Mouse (Mus musculus) skeletal muscle tissue, adult 2 months (tissue): ENCODE data around the gene Eif4e2.
A peak's percentile ranks its signal among the peaks of the same experiment; 100 is the strongest.

Experiments
- DNase-seq: peaks from one replicate; pipeline ENCODE4 v3.0.0-alpha.2; 2012; ENCODE audit warnings: low read depth, low spot score

Eif4e2 gene

DNA sequence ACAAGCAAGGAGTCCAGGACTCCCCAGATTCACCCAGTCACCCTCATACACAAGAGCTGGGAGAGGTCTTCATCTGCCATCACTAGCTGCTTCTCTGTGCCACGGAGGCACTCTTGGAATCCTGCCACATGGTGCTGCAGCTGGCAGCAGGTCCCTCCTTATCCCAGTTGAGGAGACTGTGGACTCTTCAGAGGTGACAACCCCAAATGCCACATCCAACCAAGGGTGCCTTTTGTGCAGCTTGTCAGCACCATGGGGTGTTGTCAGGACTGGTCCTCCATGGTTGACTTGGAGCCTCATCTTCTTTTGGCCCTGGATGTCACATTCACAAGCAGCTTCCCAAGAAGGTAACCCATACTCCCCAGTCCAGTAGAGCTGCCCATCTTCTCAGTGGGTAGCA, 11.9 kb upstream of the Eif4e2 start:
- no peak for DNase-seq

DNA sequence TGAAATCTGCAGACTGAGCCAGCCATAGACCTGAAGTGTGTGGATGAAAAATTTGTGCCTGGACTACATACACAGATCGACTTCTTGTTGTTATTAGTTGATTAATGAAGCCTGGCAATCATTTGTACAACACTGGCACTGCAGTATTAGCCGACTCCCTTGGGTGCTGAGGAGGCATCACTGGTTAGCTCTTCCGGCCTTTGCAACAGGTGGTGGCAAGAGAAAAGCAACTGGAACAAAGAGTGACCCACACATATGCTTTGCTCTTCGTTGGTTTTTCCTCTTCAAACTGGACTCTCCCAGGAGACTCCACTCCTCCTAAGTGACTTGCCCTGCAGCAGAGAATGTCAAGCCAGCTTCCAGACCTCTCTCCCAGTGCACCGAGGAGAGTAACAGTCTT, 9.9 kb upstream of the Eif4e2 start:
- no peak for DNase-seq

DNA sequence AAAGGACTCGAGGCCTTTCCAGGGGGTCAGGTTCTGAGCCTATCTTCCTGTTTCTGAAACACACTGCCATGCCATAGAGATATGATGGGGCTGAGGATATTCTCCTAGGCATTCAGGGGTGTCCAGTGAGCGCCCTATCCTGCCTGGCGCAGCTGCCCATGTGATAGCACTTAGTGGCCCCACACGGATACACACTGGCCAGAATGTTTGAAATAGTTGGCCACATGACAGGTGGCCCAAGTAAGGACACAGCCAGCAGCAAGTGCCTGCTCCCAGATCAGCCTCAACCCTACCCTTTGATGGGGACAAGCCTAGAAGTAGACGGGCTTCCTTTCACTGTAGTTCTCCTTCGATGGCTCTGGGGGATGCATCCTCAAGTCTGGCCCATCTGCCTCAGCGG, 9.2 kb upstream of the Eif4e2 start, which contains the start of gene Chrng:
Gene Chrng (plus strand): TSS at position 193 of the 400 bp plus-strand sequence.
- no peak for DNase-seq

DNA sequence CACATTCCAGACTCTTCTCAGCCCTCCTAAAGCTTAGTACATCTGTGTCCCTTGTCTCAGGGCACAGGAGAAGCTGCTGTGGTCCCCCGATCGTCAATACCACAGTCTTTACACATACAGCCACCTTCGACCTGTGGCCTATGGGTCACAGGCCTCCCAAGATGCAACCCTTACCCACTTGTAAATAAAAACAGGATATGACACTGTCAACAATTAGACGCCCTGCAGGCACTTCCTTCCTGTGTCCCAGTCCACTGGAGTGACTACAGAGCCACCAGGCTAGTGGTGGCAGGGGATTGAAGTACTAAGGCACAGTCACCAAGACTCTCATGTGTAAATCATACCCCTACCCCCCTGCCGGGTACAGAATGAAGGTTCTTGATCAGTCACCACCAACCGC, 8.7 kb upstream of the Eif4e2 start:
- no peak for DNase-seq

DNA sequence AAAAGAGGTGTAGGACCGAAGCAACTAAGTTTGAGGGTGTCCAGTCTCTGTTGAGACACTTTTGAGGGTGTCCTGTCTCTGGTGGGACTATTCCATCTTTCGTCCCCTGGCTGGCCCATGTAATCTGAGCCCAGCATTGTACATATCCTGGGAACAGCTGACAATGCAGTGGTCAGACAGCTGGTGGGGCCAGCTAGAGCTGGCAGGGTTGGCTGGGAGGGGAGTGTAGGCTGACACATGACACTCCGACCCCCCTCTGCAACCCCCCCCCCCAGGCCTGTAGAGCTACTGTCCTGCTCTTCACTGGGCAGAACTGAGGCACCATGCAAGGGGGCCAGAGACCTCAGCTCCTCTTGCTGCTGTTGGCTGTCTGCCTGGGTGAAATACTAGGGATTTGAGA, 8.2 kb upstream of the Eif4e2 start:
- no peak for DNase-seq

DNA sequence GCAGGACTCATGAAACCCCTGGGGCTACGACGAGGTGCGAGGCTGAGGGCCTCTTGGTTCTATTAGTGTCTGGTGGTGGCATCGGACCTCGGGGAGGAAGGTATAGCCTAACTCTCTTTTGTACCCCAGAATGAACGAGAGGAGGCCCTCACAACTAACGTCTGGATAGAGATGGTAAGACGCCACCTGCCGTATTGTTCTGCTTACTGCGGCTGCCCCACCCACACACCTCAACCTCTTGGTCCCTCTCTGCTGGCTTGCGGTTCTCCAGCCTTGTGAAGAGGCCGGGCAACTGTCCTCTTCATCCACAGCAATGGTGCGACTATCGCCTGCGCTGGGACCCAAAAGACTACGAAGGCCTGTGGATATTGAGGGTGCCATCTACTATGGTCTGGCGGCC, 7.4 kb upstream of the Eif4e2 start:
- no peak for DNase-seq

DNA sequence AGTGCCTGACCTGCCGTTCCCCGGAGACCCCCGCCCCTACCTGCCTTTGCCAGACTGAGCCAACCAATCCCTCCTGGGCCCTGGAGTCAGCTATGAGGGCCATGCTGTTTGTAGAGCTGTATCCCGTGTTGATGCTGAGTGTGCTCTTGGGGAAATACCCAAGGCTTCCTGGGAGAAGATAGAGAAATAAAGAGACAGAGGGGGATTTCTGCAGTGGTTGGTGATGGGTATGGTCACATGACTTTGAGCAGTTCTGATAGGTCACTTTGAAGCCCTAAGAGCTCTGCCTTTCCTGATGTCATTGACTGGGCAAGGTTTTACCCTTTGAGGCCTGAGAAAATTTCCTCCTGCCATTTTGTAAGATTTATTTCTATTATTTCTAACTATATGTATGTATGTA, 2.3 kb upstream of the Eif4e2 start:
- DNase-seq = no peak

DNA sequence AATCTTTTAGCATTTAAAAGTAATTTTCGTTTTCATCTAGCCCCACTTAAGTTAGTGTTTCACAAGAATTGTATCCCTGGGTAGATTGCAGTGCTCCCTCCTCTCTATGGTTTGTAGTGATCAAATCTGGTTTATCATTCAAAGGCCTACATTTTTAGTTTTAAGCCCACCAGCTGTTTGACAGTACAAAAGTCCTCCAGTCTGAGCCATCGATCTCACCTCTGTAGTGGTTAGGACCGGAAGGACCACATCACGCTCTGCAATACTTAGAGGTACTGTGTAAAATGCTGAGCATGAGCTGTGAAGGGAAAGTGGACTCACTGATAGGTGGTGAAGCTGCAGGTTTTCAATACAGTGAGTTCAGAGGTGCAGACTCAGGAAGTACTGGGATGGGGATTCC, 1.0 kb downstream of the Eif4e2 start:
- no peak for DNase-seq

DNA sequence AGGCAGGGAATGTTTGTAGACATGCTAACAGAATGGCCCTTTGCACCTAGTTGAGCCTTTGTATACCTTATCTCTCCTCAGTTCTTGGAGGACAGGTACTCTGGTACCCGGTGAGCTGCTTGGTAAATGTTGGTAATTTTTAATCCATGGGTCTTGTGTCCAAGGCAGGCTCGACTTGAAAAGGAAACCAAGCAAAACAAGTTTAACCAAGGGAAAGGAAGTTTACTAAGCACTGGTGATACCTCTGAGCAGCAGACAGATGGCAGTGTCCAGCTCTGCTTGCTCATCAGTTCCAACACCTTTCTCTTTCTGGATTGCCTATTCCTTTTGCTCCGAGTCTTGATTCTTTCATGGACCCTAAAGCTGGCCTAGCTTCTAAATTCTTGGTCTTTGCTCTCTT, 4.2 kb downstream of the Eif4e2 start:
- no peak for DNase-seq

DNA sequence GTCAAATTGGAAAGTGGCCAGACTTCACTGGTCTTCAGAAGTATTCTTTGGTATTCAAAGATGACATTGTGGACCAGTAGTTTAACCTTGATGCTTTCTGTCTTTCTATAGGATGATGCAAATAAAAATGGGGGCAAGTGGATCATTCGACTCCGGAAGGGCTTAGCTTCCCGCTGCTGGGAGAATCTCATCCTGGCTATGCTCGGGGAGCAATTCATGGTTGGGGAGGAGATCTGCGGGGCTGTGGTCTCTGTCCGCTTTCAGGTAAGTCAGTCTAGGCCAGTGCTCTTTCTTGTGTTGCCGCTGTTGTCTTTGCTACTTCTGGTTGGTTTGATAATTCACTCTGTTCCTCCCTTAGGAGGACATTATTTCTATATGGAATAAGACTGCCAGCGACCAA, 12.0 kb downstream of the Eif4e2 start:
- DNase-seq = no peak

DNA sequence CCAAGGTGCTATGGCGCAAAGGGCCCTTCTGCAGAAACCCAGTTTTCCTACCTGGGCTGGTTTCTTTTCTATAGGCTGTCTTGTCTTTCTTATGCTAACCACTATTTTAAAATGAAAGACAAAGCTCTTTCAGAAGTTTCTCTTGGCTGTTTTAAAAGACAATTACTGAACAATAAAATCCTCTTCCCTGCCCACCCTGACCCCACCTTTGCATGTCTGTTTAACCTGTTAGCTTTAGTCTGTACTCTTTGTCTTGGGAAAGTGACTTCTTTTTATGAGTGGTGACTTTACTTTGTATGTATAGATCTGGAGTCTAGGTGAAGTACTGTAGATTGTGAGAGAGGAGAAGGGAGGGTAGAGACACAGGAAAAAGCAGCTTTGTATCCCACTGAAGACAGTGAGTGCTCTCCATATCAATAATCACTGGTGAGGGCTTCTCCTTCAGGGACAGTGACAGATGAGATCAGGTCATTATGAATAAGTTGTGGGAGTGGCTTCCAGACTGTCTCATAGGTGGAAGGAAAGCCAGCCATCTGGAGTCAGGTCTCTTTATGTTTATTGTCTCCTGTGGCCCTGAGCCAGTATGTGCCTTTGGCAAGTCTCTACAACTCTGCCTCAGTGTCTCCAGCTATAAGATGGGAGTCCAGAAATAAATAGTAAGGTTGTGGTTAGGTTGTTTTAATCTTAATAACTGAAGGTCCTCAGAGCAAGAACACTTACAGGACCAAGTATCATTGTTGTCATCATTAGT, 12.9 kb downstream of the Eif4e2 start:
- DNase-seq = no peak

DNA sequence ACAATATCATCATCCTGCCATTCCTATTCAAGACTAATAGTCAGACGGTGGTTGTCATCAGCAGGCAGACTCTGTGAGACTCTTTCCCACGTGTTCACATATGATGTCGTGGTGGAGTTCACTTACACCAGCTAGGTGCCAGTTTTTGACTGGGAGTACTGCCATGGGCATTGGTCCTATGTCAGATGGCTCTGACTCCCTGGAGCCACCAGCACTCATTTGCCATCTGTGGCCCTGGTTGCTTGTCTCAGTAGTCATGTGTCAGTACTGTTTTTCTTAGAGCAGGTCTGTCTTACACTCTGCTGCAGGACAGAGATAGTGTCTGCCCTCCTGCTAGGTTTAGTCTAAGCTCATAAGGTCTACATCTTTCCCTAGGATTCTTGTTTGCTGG, 13.4 kb downstream of the Eif4e2 start:
- DNase-seq = peak; percentile 79

DNA sequence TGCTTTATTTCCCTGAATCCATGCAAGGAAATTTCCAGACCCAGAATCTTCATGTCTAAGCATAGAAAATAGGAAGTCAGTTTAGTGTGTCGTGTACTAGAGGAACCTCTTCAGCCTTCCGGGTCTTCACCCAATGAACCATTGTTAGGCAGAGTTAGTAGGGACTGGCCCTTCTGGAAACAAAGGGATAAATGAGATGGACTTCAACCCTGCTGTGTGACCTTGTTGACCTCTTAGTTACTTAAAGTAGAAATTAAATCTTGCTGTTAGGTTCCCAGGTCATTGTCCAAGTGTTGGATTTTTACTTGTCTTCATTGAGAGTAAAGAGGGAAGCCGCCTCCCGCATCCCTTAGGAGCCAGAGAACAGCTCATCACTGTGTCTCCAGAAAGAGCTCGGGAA, 16.9 kb downstream of the Eif4e2 start:
- no peak for DNase-seq

DNA sequence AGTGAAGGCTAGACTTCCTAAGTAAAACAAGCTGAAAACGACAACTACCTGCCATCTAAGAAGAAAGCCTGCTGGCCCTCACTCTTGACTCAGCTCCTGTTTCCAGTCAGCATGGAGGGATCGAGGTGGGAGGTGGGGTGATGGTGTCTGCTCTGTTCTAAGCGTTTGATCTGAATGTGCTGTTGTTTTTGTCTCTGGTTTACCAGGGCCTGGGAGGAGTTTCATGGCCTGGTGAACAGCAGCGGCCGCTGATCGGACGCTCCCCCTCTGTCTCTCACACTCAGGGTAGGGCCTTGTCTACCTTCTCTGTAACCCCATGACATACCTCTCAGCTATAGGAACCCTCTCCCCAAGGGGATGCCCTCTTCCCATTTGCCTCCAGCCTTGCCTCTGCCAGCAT, 18.5 kb downstream of the Eif4e2 start:
- DNase-seq = no peak

DNA sequence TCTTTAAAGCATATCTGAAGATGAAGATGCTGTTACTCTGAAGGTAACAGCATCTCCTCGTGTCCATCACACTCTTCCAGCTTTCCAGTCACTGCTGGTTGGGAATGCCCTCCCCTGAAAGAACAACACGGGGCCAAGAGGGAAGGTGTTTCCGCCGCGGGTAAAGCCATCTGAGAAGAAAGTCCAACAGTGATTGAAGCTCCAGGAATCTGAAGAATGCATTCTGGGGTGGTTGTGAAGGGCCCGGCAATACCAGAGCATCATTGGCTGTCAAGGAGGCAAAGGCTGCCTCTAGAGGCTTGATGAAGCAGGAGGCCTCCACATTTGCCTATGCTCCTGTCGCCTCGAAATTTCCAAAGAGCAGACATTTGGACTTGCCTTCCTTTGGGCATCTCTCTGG, 25.3 kb downstream of the Eif4e2 start:
- DNase-seq = no peak

DNA sequence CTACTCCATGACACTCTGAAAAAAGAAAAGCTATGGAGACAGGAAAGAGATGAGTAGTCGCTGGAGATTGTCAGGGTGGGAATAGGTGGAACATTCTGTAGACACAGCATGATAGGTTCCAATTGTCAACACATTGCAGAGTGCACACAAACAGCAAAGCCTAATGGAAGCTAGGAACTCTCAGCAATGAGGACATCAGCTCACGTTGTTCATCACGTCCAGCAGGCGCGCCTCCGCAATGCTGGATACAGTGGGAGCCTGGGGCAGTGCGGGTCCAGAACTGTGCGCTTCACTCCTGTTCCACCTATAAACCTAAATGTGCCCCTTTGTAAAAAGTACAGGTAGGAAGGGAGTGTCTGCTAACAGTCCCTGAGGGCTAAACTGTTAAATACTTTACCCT, 29.3 kb downstream of the Eif4e2 start:
- DNase-seq = no peak

DNA sequence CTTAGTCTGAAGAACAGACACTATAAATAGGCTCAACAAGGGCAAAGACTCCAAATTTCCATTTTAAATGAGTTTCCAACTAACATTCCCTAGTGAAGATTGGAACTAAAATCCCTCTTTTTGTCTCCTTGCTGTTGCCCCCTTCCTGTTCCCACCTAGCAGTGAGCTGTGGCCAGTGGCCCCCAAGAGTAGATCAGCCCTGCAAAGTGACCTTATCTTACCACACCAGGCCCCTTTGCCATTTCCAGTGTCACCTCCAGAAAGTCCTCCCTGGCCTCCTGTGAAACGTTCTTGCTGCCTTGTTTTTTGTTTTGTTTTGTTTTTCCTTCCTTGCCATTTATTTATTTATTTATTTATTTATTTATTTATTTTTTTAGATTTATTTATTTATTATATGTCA, 31.7 kb downstream of the Eif4e2 start:
- DNase-seq = no peak

DNA sequence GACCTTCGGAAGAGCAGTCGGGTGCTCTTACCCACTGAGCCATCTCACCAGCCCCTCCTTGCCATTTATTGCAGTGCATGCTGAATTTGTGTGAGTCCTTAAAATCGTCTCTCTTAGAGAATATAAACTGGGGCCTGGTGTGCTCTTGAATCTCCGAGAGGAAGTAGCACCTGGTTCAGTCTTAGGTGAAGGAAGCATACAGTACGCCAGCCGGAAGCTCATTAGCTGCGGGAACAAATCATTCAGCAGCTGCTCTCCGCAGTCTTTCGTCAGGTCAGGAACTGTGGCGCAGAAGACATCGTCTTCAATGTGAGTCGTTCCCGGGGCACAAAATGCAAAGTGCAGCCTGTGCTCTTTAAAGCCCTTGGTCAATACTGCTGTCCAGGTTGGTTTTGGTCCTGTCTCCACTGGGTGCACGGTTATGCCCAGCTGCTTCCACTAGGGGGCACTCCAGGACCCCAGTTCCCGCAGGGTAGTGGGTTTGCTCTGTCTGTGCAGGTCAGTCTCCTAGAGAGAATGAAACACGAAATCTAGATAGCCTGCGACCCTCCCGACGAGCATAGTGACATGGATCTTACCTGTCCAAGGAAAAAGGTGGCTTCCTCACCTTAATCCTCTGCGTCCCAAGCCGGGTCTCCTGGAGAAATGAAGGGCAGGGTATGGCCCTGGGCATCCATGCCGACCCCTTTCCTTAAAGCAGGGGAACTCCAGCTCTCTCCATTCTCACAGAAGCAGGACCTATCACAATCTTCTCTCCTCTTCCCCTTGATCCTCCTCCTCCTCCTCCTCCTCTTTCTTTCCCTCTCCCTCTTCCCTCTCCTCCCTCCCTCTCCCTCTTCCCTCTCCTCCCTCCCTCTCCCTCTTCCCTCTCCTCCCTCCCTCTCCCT, 32.5 kb downstream of the Eif4e2 start:
- DNase-seq = peak; percentile 35

DNA sequence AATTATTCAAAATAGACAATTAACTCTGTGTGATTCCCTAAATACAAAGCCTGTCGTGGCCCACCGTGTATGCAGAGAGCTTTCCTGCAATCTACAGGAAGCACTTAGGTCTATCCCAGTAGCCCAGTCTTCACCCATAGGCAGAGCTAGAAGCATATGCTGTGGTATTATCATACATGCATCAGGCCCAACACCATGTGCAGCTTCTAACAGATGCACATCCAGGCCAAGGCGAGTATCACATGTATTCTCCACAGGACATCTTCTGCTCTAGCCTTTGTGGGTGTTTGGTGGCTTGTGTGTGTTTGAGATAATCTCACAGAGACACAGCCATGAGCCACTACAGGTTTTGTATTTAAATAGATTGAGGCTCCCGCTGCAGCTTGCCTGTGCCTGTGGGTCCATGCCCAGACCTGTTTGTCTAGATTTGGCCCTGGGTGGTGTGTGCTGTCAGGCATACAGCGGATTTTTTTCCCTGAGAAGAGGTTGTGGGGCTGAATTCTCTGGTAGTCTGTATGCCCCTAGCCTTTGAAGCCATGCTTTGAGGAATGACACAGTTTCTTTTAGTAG, 38.4 kb downstream of the Eif4e2 start:
- DNase-seq = no peak

DNA sequence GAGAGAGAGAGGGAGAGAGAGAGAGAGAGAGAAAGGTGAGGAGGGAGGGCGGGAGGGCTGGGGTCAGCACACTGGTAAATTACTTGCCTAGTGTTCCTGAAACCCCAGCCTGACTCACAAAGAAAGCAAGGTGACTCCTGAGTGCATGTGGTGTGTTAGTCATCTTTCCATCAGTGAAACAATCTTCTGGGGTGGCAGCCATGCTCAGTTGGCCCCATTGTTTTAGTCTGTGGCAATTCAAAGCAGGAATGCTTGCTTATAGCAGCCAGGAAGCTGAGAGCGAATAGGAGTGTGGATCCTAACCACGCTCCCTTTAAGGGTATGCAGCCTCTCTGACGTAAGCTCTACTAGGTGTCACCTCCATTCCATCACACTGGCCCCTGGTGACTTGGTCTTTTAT, 41.5 kb downstream of the Eif4e2 start:
- no peak for DNase-seq

DNA sequence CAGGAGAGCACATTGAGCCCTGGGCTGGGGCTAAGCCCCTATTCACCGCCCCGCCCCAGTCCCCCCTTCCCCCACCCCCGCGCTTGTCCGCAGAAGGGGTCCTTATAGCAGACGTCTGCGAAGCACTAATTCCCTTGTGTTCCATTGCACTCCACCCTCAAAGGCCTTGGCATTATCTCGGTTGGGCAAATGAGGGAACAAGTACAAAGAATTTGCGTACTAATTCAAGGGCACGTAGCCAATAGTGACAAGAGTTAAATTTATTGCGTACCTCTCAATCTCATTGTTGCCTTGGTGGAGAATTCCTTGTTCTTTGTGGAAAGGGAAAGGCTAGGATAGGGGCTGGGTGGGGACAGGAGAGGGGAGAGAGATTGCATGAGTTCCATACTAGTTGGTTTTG, 44.0 kb downstream of the Eif4e2 start:
- no peak for DNase-seq

DNA sequence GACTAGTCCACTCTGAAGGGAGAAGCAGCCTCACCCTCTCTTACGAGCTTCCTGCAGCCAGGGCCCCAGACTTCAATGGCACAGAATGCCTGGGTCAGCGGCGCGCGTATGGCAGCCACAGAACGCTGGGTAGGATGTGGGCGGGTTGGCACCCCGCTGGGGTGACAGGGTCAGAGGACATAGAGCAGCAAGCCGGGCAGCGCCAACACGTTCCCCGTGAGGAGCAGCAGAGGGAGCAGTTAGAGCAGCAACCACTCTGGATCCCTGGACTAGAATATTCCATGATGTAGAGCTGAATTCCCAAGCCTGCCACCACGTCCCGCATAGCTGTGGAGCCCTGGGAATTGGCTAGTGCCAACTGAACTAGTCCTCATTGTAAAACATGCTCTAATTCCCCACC, 44.8 kb downstream of the Eif4e2 start:
- DNase-seq = peak; percentile 23

DNA sequence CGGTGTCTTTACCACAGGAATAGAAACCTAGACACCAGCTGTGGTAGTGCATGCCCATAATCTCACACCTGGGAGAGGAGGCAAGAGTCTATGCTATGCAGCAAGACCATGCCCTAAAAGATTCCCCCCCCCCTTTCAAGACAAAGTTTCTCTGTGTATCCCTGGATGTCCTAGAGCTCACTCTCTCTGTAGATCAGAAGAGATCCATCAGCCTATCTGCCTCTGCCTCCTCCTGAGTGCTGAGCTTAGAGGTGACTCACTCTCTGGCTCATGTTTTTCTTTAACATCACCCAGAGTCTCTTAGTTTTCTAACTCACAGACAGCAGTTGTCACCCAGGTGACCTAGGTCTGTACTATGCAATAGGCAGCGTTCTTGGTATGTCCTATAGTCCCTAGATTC, 45.6 kb downstream of the Eif4e2 start:
- no peak for DNase-seq
